Mouse (Mus musculus) liver, adult (tissue): ENCODE results near the gene Zfp385c.

ENCODE experiments used
- GATA4 ChIP-seq: IDR thresholded peaks from 2 replicates; pipeline ENCODE4 v1.6.1; 2014; ENCODE audit warnings: mild to moderate bottlenecking, low read length; ENCODE audit not compliant: insufficient replicate concordance

Zfp385c gene

GRCm38 (mm10) chr11:100603813-100604212 lies 88.4 kb downstream of the Zfp385c start:
- TF ChIP-seq GATA4, result no peak

DNA sequence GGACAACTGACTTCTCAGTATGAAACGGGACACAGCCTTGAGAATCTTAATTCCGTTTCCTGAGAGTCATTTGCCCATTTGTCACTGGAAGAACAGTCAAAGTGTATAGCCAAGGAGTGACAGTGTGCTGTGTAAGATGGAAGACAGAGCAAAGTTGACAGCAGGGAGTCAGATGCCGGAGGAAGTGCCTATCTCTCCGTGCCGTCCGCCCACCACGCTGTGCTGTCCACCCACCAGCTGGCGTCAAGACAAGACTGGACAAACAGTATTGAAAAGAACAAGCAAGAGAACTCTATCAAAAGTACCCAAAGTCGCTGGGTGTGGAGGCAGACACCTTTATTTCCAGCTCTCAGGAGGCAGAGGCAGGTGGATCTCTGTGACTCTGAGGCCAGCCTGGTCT lies 89.1 kb downstream of the Zfp385c start:
- TF ChIP-seq GATA4, result peak; percentile 91

DNA sequence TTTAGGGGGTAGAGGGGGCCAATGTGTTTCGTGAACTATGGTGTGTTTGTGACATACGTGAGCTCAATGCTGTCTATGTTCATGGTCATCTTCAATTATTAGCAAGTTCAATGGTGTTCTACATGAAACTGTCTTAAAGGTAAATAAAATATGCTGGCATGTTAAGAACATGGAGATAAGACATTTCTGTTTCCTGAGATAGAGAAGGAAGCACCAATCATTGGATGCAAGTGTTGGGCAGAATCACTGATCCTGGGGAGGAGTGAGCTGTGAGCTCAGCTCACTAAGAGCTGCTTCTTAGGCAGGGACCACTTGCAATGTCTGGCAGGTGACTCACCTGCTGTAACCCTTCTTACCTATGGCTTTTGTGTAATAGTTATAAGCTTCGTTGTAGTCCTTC lies 90.9 kb downstream of the Zfp385c start:
- TF ChIP-seq GATA4, result no peak

DNA sequence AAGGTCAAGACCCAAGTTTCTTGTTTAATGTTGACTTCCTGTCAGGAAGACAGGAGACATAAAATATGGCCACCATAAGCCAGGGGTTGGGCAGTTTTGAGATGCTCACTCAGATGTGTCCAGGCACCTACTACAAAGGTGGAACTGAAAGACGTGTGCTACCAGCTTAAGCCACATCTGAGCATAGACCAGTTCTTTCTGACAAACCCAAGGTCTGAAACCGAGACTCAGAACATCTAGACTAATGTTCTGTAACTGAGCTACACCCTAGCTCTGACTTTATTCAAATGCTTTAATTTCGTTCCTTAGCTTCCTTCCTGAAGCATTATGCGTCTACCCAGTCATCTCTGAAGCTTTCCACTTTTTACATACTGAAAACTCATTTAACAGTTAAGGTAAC lies 94.2 kb downstream of the Zfp385c start:
- TF ChIP-seq GATA4, result no peak

- no peak for TF ChIP-seq GATA4
Observed at GRCm38 (mm10) chr11:100595533-100595932, 96.7 kb downstream of the Zfp385c start.

DNA sequence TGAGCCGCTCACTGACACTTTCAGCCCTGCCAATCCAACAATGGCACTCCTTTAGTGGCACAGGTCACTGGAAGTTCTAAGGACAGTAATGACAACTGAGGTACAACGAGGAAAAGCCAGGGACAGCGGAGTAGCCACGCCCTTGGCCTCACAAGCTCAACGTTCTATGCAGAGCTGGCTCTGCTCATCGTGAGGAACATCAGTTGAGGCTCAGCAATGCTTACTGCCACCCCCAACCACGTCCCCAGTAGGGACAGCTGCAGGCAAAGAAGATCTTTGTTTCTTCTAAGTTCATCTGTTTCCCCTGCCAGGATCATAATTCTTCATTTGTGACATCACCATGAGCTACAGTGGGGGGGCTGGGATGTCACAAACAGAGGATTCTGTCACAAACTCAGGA lies 97.6 kb downstream of the Zfp385c start:
- TF ChIP-seq GATA4, result no peak

DNA sequence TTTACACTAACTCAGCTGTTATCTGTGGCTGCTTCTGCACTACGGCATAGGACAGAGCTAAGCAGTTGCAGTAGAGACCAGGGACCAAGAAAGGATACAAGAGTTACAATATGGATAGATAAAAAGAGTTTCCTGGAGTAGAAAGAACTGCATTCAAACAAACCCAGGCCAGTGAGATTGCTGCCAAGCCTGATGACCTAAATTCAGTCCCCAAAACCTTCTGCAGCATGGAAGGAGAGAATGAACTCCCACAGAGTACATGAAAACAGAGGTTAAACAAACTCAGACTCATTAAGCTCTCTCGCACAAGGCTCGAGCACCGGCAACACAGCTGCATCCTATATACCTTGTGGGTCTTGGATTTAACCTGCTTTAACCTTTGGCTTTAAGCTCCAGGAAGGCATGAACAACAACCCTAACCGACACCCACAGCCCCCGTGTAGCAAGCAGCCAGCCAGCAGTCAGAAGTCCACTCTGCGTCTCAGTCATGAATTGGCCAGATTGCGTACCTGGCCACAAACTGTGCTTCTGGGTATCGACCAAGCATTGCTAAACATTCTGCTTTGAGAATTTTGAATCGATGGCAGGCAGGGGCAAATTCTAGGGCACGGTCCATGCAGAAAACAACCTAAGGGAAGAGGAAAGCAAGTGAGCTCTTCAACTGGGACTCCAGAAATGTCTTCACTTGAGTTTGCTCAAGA lies 99.8 kb downstream of the Zfp385c start:
- TF ChIP-seq GATA4, result no peak

DNA sequence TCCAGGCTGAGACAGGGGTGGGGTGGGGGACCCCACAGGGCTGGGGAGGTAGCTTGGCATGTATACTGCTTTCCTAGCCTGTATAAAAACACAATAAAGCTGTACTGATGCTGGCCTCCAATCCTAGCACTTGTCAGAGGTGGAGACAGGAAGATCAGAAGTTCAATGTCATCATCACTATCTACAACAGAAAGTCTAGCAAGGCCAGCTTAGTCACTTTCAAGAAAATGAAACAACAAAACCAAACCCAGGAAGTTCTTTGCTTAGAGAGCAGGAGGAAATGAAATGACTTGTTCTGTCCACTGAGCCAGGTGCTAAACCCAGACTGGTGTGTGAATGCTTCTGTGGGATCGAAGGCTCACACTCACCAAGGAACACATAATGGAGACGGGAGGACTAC lies 103.8 kb downstream of the Zfp385c start:
- no peak for TF ChIP-seq GATA4

DNA sequence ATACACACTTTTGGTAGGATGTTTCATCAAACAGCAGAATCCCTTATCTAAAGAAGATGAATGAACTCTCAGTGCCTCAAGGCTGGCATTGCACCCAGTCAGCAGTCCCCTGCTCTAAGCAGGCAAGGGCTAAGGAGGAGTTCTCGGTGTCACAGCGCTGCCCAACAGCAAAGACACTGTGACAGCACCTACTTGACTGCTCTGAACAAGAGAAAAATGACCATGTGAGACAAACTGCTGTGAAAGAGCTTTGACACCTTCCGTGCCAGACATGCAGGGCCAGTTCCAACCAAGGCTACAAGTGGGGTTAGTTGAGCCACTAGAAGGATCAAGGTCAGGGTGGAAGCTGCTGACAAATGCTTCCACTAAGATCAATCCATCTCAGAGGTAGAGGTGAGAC lies 107.1 kb downstream of the Zfp385c start:
- no peak for TF ChIP-seq GATA4

GRCm38 (mm10) chr11:100584561-100584961 lies 107.7 kb downstream of the Zfp385c start:
- no peak for TF ChIP-seq GATA4

DNA sequence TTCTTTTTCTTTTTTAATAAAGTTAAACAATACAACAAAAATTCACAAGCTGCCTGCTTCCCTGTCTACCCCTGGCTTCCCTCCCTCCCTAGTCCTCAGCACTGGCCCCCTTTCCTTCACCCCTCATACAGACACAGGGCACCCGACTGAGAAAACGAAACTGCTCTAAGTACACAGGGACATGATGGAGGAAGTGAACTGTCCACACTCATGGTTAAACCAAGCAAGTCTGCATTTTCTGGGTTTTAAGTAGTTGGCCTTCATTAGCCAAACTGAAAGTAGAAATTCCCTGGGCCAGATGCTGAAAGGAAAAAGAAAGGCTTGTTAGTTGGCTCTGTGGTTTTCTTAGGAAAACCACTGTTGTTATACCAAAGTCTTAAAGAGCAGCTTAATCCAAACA lies 109.4 kb downstream of the Zfp385c start:
- no peak for TF ChIP-seq GATA4

- no peak for TF ChIP-seq GATA4
Observed at GRCm38 (mm10) chr11:100581756-100582155, 110.5 kb downstream of the Zfp385c start.

DNA sequence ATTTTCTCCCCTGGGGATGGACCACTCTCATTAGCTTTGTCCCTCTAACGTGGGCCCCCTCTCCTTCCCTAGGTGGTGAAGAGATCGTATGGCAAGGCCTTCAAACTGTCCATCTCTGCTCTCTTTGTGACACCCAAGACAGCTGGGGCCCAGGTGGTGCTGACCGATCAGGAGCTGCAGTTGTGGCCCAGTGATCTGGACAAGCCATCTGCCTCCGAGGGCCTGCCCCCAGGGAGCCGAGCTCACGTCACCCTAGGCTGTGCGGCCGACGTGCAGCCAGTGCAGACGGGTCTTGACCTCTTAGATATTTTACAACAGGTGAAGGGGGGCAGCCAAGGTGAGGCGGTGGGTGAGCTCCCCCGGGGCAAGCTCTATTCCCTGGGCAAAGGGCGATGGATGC lies 112.0 kb downstream of the Zfp385c start:
- TF ChIP-seq GATA4, result no peak

GRCm38 (mm10) chr11:100579116-100579799 lies 113.0 kb downstream of the Zfp385c start:
- no peak for TF ChIP-seq GATA4

GRCm38 (mm10) chr11:100577852-100578599 lies 114.2 kb downstream of the Zfp385c start:
- no peak for TF ChIP-seq GATA4
